ENCODE assay signal across 14 mouse cellular contexts in the genomic region with DNA sequence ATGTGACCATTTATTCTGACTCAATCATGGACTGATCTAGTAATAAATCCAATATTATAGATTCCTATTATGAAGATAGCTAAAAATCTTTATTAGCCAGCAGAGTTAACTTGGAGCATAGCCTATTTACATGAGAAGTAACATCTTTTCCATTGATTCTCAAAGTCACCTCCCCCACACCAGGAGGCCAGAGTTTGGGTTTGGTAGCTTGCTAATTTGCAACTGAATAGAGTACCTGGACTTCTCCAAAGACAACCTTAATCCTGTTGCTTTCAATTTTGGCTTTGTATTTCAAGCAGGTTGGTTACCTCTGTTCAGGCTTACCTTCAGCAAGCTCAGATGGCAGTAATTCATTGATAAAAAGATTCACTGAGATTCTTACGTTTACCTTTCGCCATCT.
"Had no signal": no experiment of that assay in that cellular context is flagged by ENCODE, and none has a peak within 500 bp of the region (broad histone marks: within the 10 kb centered on the region; RNA-seq: fewer than 3 reads in every experiment).

No protein-coding gene starts in this region.

- DNase-seq: gastrocnemius, adult 2 months; gastrocnemius, postnatal 10 days; gastrocnemius, postnatal 25 days; heart, adult 11 months; heart, adult 2 months; heart, postnatal 14 days; heart, postnatal 4 days; kidney, adult 18-20 months; kidney, adult 9 months; kidney, postnatal 14 days; kidney, postnatal 36 days; layer of hippocampus, adult 9-11 months; layer of hippocampus, postnatal 36 days; left cerebral cortex, postnatal 4 days had no signal
